Mouse (Mus musculus): ENCODE measurements around the gene Taf3.

Gene Taf3

DNA sequence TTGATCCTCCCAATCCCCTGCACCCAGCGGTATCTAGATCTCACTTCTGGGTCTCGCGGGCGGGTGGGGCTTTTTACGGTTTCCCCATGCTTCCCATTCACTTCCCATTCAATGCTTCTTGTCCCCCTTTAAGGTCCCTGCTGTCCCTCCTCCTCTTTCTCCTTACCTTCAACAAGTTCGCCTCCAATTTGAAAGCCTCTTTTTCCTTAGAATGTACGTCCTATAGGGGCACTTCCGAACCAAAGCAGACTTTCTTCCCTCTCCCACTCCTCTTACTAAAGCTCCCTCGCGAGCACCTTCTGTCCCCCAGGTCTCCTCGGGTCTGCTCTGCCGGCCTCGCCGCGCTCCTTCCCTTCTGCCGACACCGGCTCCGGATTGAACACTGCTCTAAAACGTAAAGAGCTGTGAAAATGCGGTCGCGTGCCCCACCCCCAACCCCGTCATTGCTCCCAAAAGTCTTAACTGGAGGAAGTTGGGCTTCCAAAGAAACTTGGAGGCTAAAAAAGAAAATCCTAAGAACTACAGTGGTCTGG lies 158.7 kb downstream of the Taf3 start, which contains the start of gene Gata3:
Gene Gata3, minus strand, starts transcription at position 384 of the 533 bp plus-strand sequence.
- DNase-seq (ENCODE audit: low read depth): no peak

DNA sequence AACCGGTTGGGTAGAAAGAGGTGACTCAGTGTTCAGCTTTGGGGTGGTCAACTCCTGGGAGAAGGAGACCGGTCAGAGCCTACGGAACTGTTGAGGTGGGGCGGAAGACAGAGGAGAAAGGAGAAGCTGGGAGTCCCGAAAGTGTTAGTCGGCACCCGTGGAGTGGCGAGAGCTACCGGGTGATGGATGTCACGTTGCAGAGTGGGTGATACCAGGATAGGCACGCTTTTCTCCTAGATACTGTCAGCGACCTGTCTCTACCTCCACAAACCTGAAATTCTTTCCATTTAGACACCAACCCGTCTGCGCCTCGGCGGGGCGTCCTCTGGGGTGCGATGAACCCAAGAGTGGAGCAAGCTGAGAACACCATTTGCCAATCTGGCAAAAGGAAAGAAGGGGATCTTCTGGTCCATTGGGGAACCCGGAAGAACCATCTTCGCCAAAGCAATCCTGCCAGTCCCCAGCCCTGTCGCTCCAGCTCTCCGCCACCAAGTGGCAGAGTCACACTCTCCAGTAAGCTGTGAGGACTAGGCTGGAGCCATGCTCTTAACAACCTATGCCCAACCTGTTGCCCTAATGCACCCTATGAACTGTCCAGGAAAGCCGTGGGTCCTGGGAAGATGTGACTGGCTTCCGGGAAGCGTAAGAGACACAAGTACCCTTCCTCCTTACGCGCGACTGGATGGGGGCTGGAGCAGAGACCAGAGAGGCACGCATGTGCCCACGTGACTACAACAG lies 159.3 kb downstream of the Taf3 start, which contains the start of gene 9230102O04Rik:
Gene 9230102O04Rik, minus strand, starts transcription at position 628 of the 738 bp plus-strand sequence.
- no peak for DNase-seq (ENCODE audit: low read depth)

DNA sequence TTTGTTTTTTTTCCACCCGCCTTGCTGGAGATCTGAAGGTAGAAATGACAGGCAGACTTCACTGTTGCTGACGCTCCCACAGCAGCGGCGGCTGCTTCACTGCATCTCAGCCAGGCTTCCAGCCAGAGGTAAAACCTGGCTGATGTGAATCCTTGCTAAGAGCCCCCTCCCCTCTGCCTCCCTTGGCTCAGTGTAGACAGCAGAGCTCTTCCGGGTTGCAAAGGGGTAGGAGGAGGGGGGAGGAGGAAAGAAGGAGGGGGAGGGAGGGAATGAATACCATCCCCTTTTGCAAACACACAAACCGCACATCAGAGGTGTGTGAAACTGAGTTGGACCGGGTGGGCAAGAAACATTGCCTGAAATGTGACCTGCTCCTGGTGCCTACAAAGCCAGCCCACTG lies 160.8 kb downstream of the Taf3 start:
- no peak for DNase-seq (ENCODE audit: low read depth)

DNA sequence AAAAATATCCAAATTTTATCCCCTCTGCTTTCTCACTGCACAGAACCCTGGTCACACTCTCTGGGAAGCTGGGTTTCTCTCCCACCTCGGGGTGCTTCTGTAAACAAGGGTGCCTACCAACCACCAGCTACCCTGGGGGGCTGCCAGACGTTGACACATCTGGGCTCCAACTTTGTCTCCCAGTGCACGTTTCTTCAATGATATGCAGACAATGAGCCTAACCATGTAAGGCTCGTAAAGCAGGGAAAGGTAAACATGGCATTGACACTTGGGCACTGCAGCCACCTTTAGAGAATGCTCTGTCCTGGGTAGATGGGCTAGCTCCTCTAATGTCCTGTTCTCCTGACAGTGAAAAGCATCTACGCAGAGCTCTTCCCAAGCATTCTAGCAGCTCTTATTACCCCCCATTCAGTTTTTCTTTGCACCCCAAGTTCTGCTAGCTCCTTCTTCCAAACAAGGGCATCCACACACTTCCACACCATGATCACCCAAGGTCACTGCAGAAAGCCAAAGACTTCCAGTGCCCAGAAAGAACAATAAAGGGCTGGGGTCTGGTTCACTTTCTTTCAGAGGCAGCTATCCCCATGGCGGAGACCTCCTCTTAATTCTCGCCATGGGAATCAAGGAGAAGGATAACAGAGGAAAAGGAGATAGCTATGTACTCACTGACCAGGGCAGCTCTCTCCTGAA lies 161.3 kb downstream of the Taf3 start:
- DNase-seq (ENCODE audit: low read depth): no peak

DNA sequence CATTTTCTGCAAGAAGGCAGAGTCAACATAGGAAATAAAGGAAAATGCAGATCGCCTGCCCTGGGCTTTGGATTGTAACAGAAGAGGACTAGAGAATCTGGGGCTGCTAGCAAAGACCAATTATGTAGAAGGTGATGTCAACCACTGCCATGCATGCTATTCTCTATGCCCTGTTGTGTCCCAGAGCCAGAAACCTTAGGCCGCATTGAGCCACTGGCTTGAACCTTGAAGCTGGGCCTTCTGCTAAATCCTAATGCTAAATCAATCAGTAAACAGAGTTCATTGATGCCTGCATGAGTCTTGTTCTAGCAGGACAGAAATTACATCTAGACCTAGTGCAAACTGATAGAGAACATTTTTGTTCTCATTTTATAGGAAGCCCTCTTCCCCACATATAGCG lies 162.4 kb downstream of the Taf3 start:
- no peak for DNase-seq (ENCODE audit: low read depth)

DNA sequence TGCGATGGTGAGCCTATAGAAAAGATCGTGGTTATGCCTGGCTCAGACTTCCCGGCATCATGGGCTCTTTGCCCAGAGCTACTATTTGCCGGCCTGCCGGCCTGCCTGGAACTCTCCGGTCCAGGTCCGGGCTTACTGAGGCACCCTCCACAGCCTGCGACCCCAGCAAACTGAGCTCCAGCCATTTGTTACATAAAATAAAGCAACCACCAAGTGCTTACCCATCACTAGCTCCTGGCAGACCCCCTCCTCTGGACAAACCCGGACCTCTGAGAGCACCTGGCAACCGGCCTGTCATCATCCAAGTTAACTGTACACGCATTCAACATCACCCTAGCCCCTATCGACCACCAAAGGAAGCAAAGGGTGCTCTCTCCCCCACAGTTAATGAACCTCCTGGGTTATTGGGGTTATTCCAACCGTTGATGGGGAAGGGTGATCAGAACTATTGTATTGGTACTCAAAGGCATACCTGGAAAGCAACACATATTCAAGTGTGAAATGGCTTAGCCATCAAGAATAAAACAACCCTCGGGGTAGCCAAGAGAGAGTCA lies 163.1 kb downstream of the Taf3 start:
- DNase-seq (ENCODE audit: low read depth): no peak

DNA sequence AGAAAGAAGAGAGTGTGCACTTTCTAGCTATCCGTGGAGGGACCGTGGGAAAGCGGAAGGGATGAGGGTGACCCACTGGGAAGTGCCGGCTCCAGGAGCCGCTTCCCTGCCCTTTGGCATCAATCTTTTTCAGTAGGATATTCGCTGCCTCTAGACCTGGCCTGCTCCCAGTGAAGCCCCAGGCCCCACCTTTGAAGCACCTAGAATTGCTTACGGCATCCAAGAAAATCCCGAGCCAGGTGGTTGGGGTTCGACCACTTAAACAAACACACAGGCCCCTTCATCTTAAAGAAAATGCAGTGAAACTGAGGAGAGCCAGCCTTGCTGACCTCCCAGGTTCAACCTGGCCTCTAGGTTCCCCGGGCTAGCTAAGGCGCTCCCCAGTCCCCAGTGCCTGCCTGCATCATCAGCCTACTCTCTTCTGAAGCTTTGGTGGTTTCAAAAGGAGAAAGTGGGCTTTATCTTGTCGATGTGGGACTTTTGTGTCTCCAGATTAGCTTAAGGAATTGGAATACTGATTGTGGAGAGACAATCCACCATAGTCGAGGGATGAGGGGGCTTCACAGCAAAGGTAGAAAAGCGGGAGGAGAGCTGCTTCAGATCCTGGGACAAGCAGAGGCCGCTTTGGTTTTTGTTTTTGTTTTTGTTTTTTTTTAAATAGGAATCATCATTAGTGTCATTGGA lies 163.7 kb downstream of the Taf3 start:
- no peak for DNase-seq (ENCODE audit: low read depth)

DNA sequence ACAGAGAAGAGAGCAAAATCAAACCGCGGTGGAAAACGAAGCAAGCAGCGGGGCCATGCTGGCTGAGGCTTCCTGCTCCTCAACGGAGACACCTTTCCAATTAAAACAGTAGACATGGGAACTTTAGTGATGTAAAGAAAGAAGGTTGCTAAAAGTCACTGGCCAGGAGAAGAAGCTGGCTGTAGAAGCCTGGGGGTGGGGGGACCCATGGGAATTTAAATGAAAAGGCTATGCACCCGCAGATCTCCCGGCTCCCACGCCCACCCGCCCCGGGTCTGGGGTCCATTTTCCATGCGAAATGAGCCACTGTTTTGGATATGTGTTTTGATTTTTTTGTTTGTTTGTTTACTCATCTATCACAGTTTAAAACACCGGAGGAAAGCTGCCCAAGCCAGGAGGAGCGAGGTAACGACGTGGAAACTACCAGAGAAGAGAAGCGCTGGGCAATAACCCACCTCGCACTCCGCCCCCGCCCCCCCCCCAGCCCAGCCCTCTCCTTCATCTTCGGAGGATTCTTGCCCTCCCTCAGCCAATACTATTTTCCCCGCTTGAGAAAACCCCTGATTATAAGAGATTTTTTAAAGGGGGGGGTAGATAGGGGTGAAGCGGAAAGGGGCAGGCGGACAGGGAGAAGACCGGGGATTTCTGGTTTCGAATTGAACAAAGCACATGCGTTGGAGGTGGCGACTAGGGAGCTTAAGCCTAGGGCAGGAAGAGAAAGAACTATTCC lies 164.4 kb downstream of the Taf3 start:
- no peak for DNase-seq (ENCODE audit: low read depth)

DNA sequence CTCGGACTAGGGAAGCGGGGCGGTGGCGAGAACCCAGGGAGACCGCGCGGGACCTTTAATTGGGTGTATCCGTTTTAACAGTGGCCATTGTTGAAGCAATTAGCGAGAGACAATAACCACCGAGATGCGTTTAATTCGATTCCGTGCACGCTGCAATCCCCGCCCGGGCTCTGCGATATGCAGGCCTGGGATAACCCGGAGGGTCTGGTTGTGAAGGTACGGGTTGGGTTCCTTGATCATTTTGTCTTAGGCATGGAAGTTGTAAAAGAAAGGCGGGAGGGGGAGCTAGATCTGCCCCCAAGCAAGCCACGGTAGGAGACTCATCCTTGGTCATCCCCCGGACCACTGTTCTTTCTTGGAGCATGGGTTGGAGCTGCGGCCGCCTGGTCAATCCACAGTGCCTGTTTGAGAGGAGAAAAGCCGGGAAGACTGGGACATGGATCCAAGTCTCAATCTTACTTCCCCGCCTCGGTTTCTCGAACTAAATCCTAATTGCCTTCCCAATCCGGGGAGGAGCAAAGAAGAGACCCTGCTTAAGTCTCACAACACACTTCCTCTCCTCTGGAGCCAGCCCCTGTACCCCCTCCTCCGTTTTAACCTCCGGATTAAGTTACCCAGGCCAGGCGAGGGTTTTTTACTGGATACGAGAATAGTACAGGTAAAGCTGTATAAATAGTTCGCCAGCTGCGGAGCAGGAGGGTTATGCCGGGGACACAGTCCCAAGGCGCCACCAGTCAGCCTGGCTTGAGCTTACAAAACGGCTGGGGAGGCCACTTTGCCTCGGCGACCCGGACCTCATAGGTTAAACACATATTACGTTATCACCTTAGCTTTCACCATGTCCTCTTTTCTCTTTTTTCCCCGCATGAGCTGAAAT lies 165.2 kb downstream of the Taf3 start:
- DNase-seq (ENCODE audit: low read depth): no peak

DNA sequence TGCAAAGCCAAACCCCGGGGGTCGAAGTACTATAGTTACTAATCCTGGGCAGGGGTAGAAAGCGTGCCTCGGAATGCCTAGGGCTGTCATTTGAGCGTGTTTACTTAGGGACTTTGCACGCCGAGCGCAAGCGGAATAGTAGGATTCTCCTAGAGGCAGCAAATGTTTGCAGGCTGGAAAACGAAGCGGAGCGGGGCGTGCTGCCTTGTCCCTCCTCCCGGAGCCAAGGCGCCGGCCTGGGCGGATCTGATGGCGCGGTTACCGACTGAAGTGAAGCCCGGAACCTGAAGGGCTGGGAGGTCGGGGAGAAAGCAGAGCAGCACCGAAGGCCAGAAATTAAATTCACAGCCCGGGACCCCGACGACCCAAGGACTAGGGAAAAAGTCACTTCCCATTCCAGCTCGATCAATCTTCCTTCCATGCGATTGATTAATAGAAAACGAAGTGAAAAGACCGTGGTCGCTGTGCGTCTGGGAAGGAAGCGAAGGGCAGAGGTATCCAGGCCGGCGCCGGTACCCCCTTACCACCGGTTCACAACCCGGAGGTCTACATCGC lies 165.9 kb downstream of the Taf3 start:
- DNase-seq (ENCODE audit: low read depth): no peak

DNA sequence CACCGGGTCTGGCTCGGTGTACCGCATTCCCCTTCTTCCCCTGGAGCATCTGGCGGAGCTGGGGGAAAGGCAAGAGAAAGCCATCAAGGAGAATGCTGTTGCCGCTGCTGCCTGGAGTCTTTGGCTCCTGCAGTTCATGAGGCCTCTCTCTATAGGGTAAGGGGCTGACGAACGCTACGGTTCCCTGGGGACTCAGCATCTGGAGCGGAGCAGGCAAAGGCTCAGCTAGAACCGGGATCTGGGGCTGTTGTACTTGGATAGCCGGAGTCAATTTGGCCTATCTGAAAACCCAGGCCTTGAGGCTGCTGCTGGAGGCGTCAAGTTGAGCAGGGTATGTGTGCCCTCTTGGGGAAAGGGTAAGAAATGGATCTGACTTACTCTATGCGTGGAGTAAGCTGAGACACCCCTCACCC lies 166.8 kb downstream of the Taf3 start:
- DNase-seq (ENCODE audit: low read depth): no peak

DNA sequence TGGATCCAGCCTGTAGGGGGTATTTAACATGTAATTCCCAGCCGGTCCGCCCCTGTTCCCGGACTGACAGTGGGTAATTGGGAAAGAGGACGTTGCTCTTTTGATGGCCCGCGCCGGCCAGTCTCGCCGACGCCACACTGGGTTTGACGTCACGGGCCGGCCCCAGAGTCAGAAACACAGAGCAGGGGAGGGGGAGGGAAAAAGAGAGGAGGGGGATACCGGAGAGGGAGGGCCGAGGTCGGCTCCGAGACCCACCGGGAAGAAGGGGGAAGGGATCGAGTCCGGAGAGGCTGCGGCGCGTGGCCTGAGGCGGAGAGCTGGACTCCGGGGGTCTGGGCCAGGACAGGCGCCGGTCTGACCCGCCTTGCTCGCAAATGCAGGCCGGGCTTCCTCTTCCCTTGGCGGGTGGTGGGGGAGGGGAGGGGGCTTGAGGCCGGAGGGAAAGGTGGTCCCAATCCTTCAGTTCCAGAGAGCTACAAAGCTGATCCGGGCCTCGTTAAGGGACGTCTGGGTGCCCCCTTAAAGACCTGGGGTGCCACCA lies 167.3 kb downstream of the Taf3 start, which contains the start of gene 4930412O13Rik:
Gene 4930412O13Rik, plus strand, starts transcription at position 202 of the 541 bp plus-strand sequence.
- no peak for DNase-seq (ENCODE audit: low read depth)

DNA sequence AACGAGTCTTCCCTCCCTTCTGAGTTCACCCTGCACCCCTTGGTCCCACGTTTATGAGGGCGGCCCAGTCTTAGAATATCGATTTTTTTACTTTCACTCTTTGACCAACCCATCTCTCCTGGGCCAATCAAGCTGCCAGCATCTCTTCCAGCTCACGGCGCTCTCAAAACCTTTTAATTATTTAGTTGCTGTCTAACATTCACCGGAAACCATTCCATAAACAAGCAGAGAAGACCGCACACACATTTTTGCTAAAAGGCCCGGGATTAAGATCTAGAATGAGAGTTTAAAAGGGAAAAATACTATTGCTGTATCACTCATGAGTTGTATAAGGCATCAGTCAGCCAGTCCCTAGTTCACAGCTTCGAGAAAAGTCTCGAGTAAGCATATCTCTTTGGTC lies 168.1 kb downstream of the Taf3 start:
- DNase-seq (ENCODE audit: low read depth): no peak

DNA sequence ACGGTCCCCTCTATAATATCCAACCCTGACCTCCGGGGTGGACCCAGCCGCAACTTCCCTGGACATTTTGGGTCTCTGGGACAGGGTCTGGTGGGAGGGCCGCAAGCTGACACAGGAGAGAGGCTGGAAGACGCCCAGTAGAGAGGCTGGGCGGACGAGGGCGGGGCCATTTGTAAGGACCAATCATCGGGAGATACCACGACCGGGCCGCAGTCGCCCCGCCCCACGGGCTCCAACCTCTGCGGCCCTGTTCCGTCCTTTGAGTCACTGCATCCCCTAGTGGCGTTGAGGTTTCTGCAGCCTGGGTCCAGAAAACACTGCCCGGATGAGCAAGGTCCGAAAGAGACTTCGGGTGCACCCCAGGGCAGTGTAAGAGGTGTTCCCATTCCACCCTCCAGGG lies 168.9 kb downstream of the Taf3 start:
- DNase-seq (ENCODE audit: low read depth): peak; percentile 88

DNA sequence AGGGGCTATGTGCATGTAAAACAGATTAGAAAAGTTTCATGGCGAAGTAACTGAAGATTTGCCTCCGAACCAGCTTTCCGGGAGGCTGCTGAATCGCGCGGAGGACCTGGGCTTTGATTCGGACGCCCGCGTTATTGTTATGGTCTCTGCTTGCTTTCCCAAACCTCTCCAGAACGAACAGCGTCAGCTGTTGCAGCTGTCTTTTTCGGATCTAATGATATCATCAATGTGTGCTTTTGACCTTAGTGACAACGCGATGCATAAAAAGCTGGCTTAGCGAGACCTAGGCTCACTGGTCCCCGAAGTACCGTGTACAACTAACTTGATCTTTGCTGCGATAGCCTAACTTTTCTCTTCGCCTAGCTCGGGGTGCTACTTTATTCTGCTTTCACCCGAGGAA lies 169.3 kb downstream of the Taf3 start:
- DNase-seq (ENCODE audit: low read depth): no peak

DNA sequence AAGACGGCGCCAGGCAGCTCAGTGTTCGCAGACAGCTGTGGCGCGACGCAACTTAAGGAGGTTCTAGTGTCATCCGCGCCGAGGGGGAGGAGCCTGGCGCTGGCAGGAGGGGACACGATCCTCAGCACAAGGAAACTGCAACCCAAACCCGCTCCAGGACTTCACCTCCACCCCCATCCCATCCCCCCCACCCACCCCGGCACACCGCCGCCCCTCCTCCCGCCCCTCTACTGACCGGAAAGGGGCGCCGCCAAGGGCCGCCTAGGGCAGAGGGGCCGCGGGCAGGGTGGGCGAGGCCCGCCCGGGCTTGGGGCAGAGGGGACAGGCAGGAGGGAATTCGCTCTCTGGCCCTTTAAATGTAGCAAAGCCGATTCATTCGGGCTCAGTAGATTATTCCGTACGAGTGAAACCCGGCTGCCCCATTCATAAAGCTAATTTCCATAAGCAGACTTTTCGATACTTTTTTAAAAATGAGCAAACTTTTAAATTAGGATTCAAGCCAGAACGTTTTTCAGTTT lies 169.8 kb downstream of the Taf3 start:
- DNase-seq (ENCODE audit: low read depth): no peak

DNA sequence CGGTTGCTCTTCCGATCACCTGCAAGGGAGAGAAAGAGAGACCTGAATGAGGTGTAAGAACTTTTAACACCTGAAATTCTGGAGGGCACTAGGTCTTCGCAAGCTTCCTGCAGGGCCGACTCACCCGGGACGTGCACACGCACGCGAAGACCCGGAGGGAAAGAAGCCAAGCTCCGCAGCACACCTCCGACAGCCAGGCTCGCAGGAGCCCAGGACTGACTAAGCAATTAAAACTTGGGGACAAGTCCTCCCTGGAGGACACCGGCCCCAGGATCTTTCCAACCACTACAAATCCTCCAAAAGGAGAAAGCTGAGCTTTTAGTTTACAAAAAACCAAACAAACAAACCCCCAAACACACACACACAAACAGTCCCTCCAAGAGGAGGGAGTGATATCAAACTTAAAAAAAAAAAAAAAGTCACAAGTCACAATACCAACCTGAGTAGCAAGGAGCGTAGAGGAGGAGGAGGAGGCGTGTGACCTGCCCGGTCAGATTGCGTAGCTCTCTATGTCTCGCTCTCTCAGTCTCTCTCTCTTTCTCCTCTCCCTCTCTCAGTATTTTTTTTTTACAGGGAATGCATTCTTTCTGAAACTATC lies 170.3 kb downstream of the Taf3 start:
- no peak for DNase-seq (ENCODE audit: low read depth)

DNA sequence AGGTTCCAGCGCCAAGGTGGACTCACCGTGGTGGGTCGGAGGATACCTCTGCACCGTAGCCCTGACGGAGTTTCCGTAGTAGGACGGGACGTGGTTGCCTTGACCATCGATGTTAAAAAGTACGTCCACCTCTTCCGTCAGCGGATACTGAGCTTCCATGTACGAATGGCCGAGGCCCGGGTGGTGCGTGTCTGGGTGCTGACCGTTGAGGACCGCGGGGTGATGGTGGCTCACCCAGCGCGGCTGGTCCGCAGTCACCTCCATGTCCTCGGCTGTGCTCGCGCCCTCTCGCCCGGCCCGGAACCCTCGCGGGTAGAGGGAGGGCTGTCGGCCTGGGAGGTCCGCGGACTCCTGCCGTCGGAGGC lies 171.1 kb downstream of the Taf3 start:
- no peak for DNase-seq (ENCODE audit: low read depth)

DNA sequence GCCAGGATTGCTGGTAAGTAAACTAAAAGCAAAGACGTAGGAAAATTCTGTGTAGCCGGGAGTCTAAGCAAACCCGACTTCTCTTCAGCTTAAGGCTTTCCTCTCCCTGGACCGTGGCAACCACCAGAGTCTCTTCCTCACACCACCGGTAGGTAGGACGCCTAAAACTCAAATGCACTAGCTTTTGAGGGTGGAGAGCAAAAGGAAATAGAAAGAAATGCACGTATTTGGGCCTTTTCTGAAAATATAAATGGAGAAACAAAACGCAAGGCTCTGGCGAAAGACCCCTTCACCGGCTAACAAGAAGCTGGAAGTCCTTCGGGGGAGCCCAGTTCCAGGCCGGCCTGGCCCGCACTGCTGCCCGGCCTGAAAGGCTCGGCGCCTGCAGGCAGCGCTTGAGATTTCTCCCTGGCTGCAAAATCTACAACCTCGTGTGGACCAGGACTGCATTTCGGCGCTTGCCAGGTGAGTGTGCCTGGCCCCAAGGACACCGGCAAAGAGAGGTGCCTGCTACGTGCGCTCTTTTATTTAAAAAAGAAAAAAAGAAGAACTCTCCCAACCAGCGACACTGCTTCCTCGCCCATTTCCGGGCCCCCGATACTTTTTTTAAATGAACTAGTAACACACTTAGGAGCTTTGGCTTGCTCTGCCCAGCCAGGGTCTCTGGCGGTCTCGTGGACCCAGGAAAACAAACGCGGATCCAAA lies 171.6 kb downstream of the Taf3 start:
- DNase-seq (ENCODE audit: low read depth): no peak
